Mouse (Mus musculus): Measurements from ENCODE around the gene Gdpd1. TPM values are rescaled to one million over a fixed set of nuclear protein-coding genes. Genes with fewer than 3 reads are reported as not detected.

The Gdpd1 gene
- total RNA-seq (2014; rRNA removed) (54.2 and 59.9 TPM in 2 replicates), polyA plus RNA-seq (2015; fragmentation: Nextera tagmentation; extraction: Ambion mirVana) (153 and 157 TPM in 2 replicates)

DNA sequence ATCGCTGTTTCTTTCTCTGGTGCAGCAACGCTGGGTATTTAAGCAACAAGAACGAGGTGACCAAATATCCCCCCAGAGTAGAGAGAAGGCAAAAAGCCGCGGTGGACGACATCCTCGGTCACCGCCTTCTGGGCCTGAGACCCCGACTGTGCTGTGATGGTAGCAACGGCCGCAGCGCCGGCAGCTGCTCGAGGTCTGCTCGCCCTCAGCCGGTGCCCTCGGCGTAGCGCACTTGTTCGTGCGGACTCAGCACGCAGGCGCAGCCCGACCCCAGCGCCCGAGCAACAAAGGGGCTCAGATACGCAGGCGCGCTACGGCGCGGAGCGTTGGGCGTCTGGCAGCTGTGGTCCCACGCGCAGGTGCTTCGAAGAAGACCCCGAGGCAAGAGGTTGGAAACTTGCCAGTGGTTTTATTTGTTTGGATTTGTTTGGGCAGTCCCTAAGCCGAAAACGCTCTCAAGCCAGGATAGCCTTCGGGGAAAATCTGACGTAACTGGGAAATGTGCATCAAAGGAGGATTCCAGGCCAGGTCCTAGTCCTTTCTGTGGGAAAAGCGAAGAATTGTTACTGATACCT is at the start of gene Gdpd1:
Gene Gdpd1 (minus strand): TSS at position 197 of the 575 bp plus-strand sequence.
- under 1% methylated on average over 43 of the region's 43 CpGs for WGBS
- H3K4me1 ChIP-seq (ENCODE audit: insufficient read depth, low read length): no peaks in the 10 kb centered on the region
- no peaks in the 10 kb centered on the region for H3K9me3 ChIP-seq (ENCODE audit: low read length)
- no peaks in the 10 kb centered on the region for H3K27me3 ChIP-seq (ENCODE audit: insufficient read depth, low read length)
- peak within 1 kb of the TSS; percentile 61 for H3K4me3 ChIP-seq (ENCODE audit: low read length)
- ATAC-seq: peak; percentile 96
- peak within 1 kb of the TSS; percentile 89 for H3K9ac ChIP-seq (replicated peaks; ENCODE audit: low read length)
- H3K27ac ChIP-seq: peak within 1 kb of the TSS; percentile 98
- peak; percentile 48 for TF ChIP-seq CTCF (IDR thresholded peaks at IDR 0.05; ENCODE audit: low read depth)
- H3K36me3 ChIP-seq (ENCODE audit: insufficient read depth, low read length): peaks cover 13% of the 10 kb centered on the region; the same call in 1 of the 2 replicates
- peak within 1 kb of the TSS; percentile 79 for H3K4me2 ChIP-seq (ENCODE audit: low read depth, low read length)
- peak; percentile 98 for DNase-seq (ENCODE audit: low spot score)

- DNase-seq (ENCODE audit: low spot score): no peak
- no peaks in the 10 kb centered on the region for H3K4me1 ChIP-seq (ENCODE audit: insufficient read depth, low read length)
- H3K9ac ChIP-seq (replicated peaks; ENCODE audit: low read length): no peak overlapping the region
- H3K27me3 ChIP-seq (ENCODE audit: insufficient read depth, low read length): no peaks in the 10 kb centered on the region
- no peak overlapping the region for H3K4me2 ChIP-seq (ENCODE audit: low read depth, low read length)
- H3K27ac ChIP-seq: no peak overlapping the region
- ATAC-seq: no peak
- TF ChIP-seq CTCF (IDR thresholded peaks at IDR 0.05; ENCODE audit: low read depth): no peak
- H3K9me3 ChIP-seq (ENCODE audit: low read length): no peaks in the 10 kb centered on the region
- peaks cover 33% of the 10 kb centered on the region; the same call in 1 of the 2 replicates for H3K36me3 ChIP-seq (ENCODE audit: insufficient read depth, low read length)
- WGBS: 70% methylated on average over 8 of the region's 8 CpGs
- no peak overlapping the region for H3K4me3 ChIP-seq (ENCODE audit: low read length)
Measured at GRCm38 (mm10) chr11:87121864-87122263, 48.0 kb upstream of the Gdpd1 start.

DNA sequence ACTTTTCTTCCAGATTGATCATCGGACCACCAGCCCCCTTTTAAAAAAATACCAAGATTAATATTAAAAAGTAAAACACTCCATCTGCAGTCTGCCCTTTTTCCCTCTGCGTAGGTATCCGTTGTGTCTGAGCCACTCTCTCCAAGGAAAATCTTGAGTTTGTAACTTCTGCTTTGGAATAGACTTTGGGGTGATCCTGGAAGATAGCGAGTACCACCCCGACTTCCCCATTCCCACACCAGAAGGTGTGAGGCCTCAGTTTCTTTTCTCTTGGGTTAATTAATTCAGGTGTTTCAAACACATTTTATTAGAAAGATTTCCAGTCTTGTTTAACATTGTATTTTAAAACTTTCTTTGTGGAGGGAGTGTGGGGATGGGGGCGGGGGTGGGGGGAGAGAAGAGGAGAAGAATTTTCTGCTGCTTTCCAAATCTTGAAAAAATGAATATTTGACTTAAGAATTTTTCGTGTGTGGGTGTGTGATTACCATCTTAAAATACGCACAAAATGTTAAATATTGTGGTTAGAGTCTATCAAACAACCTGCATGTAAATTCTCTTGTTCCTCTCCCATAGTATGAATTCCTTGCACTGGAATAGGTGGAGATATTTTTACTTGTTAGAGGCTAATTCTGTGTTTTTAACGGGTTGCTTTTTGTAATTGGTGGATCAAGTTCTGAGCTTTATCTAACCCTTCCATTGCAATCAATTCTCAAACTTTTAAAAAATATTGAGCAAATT is 36.5 kb upstream of the Gdpd1 start:
- DNase-seq (ENCODE audit: low spot score) (no peak), ATAC-seq (no peak)
- peak overlapping the region; percentile 75 for H3K4me2 ChIP-seq (ENCODE audit: low read depth, low read length)
- no peaks in the 10 kb centered on the region for H3K27me3 ChIP-seq (ENCODE audit: insufficient read depth, low read length)
- H3K4me1 ChIP-seq (ENCODE audit: insufficient read depth, low read length): peaks cover 4% of the 10 kb centered on the region; the same call in 1 of the 2 replicates
- H3K36me3 ChIP-seq (ENCODE audit: insufficient read depth, low read length): no peaks in the 10 kb centered on the region; the same call in 1 of the 2 replicates
- H3K9ac ChIP-seq (replicated peaks; ENCODE audit: low read length): peak overlapping the region; percentile 77
- no peaks in the 10 kb centered on the region for H3K9me3 ChIP-seq (ENCODE audit: low read length)
- peak overlapping the region; percentile 55 for H3K4me3 ChIP-seq (ENCODE audit: low read length)
- H3K27ac ChIP-seq: peak overlapping the region; percentile 82
- TF ChIP-seq CTCF (IDR thresholded peaks at IDR 0.05; ENCODE audit: low read depth): no peak
- WGBS: 6% methylated on average over 9 of the region's 9 CpGs

- TF ChIP-seq CTCF (IDR thresholded peaks at IDR 0.05; ENCODE audit: low read depth): no peak
- H3K27me3 ChIP-seq (ENCODE audit: insufficient read depth, low read length): no peaks in the 10 kb centered on the region
- ATAC-seq (no peak), DNase-seq (ENCODE audit: low spot score) (peak; percentile 51)
- peak overlapping the region; percentile 77 for H3K9ac ChIP-seq (replicated peaks; ENCODE audit: low read length)
- peak overlapping the region; percentile 75 for H3K4me2 ChIP-seq (ENCODE audit: low read depth, low read length)
- H3K9me3 ChIP-seq (ENCODE audit: low read length): no peaks in the 10 kb centered on the region
- H3K4me1 ChIP-seq (ENCODE audit: insufficient read depth, low read length): peaks cover 4% of the 10 kb centered on the region; the same call in 1 of the 2 replicates
- H3K36me3 ChIP-seq (ENCODE audit: insufficient read depth, low read length): no peaks in the 10 kb centered on the region; the same call in 1 of the 2 replicates
- H3K4me3 ChIP-seq (ENCODE audit: low read length): peak overlapping the region; percentile 55
- WGBS: under 1% methylated on average over 42 of the region's 42 CpGs
- H3K27ac ChIP-seq: peak overlapping the region; percentile 82
Measured at GRCm38 (mm10) chr11:87109519-87110171, 35.8 kb upstream of the Gdpd1 start.

DNA sequence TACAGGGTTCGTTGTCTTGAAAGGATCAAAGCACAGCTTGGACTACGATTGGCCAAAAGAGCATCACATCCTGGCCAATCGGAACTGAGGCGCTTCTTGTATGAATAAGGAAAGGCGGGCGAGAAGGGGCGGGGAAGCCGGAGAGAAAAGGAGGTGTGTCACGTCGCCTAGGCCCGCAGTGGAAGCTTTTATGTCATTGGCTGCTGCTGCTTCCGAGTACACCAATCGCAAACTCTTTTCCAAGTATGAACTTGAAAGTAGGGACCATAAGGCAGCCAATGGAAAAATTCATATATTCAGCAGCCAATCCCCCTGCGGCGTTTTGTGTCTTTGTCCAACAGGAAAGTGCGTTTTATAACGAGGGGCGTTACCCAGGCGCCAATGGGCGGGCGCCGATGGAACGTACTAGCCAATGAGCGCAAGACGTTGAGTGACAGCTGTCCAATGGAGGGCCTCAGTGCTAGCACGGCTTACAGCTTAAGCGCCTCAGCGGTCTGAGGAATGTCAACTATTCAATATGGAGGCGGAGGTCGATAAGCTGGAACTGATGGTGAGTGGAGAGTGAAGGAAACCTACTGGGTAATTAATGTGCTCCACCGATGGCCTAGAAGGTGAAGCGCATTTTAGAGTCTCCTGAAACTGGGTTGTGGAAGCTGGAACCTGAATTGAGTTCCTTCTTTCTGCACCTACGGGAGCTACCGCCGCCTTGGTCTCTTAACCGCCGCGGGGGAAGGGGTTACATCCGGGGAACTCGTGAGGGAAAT is 35.1 kb upstream of the Gdpd1 start, which contains the start of gene Ska2:
Gene Ska2 (plus strand): TSS at position 480 of the 764 bp plus-strand sequence.
- Histone ChIP-seq H3K4me3 (ENCODE audit: low read length) (peak within 1 kb of the TSS; percentile 55), H3K9me3 (ENCODE audit: low read length) (no peaks in the 10 kb centered on the region), H3K27me3 (ENCODE audit: insufficient read depth, low read length) (no peaks in the 10 kb centered on the region), H3K9ac (replicated peaks; ENCODE audit: low read length) (peak within 1 kb of the TSS; percentile 77), H3K4me2 (ENCODE audit: low read depth, low read length) (peak within 1 kb of the TSS; percentile 75), H3K27ac (peak within 1 kb of the TSS; percentile 82), H3K36me3 (ENCODE audit: insufficient read depth, low read length) (no peaks in the 10 kb centered on the region; the same call in 1 of the 2 replicates), H3K4me1 (ENCODE audit: insufficient read depth, low read length) (peaks cover 4% of the 10 kb centered on the region; the same call in 1 of the 2 replicates)
- DNase-seq (ENCODE audit: low spot score): peak; percentile 100
- peak; percentile 99 for ATAC-seq
- TF ChIP-seq CTCF (IDR thresholded peaks at IDR 0.05; ENCODE audit: low read depth): no peak
- WGBS: under 1% methylated on average over 40 of the region's 40 CpGs

DNA sequence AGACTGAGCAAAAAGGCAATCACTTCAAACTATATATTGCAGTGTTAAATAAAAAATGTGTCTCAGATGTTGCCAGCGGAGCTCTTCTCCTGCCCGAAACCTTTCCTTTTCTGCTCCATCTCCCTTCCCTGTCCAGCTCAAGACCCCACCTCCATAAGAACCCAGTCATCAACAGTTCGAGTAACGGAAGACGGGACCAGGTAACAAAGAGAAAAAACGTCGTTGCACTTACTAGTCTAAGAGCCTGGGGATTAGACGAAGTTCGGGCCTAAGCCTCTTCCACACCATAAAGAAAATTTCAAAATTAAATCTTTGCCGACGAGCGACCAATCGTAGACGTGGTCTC is 34.5 kb upstream of the Gdpd1 start, which contains the start of gene Prr11:
Gene Prr11 (minus strand): TSS at position 300 of the 346 bp plus-strand sequence.
- DNase-seq (ENCODE audit: low spot score): no peak
- peak within 1 kb of the TSS; percentile 75 for H3K4me2 ChIP-seq (ENCODE audit: low read depth, low read length)
- under 1% methylated on average over 14 of the region's 14 CpGs for WGBS
- peak within 1 kb of the TSS; percentile 77 for H3K9ac ChIP-seq (replicated peaks; ENCODE audit: low read length)
- no peak for ATAC-seq
- peak within 1 kb of the TSS; percentile 82 for H3K27ac ChIP-seq
- no peak for TF ChIP-seq CTCF (IDR thresholded peaks at IDR 0.05; ENCODE audit: low read depth)
- H3K9me3 ChIP-seq (ENCODE audit: low read length): no peaks in the 10 kb centered on the region
- H3K4me1 ChIP-seq (ENCODE audit: insufficient read depth, low read length): peaks cover 4% of the 10 kb centered on the region; the same call in 1 of the 2 replicates
- no peaks in the 10 kb centered on the region for H3K27me3 ChIP-seq (ENCODE audit: insufficient read depth, low read length)
- peak within 1 kb of the TSS; percentile 55 for H3K4me3 ChIP-seq (ENCODE audit: low read length)
- H3K36me3 ChIP-seq (ENCODE audit: insufficient read depth, low read length): no peaks in the 10 kb centered on the region; the same call in 1 of the 2 replicates

All from hindbrain, postnatal 0 days (tissue).